Mouse (Mus musculus) embryonic fibroblast, embryonic 13.5 days (primary cell): ENCODE data around the gene Ccdc153. TPM values are rescaled to one million over a fixed set of nuclear protein-coding genes. Genes with fewer than 3 reads are reported as not detected.

Source experiments
- H3K27ac ChIP-seq: 2 replicates; pipeline ENCODE4 v1.5.1; 2012; ENCODE audit warnings: low read length, control low read depth, inconsistent platforms; ENCODE audit not compliant: insufficient read depth
- H3K4me1 ChIP-seq: 2 replicates; pipeline ENCODE4 v1.6.1; 2011; ENCODE audit warnings: low read length; ENCODE audit not compliant: control insufficient read depth, insufficient read depth
- H3K4me3 ChIP-seq: 2 replicates; pipeline ENCODE4 v1.5.1; 2011; ENCODE audit warnings: mild to moderate bottlenecking, control low read depth, low read length; ENCODE audit not compliant: insufficient read depth
- CTCF ChIP-seq: IDR thresholded peaks from 2 replicates; pipeline ENCODE4 v1.5.1; 2011; ENCODE audit warnings: mild to moderate bottlenecking, control low read depth, low read length, moderate library complexity, borderline replicate concordance; ENCODE audit not compliant: insufficient read depth
- POLR2A ChIP-seq: IDR thresholded peaks from 2 replicates; pipeline ENCODE4 v1.6.1; 2011; ENCODE audit warnings: low read depth, mild to moderate bottlenecking, control low read depth, low read length, moderate library complexity
- polyA plus RNA-seq: library from polyadenylated mRNA; stranded (reverse); fragments of >200 nt; gene quantifications from 2 replicates; pipeline ENCODE4 v1.2.4, GENCODE M21; 2011; ENCODE audit warnings: low read depth; ENCODE audit not compliant: missing spikeins, insufficient read length

The Ccdc153 gene
- polyA plus RNA-seq, 1 experiment: not detected

- Histone ChIP-seq H3K4me1 (0 out of 2 replicates have a peak, but pooled peaks cover 2% of the 10 kb centered on the region), H3K27ac (no peak overlapping the region), H3K4me3 (no peak overlapping the region)
- TF ChIP-seq POLR2A: no peak
- TF ChIP-seq CTCF: no peak
Measured at GRCm38 (mm10) chr9:44237128-44237527, 3.3 kb upstream of the Ccdc153 start.

- Histone ChIP-seq H3K27ac (no peak overlapping the region), H3K4me3 (no peak overlapping the region), H3K4me1 (0 out of 2 replicates have a peak, but pooled peaks cover 2% of the 10 kb centered on the region)
- TF ChIP-seq CTCF (no peak), POLR2A (no peak)
Measured at GRCm38 (mm10) chr9:44238501-44239190, 1.8 kb upstream of the Ccdc153 start.

DNA sequence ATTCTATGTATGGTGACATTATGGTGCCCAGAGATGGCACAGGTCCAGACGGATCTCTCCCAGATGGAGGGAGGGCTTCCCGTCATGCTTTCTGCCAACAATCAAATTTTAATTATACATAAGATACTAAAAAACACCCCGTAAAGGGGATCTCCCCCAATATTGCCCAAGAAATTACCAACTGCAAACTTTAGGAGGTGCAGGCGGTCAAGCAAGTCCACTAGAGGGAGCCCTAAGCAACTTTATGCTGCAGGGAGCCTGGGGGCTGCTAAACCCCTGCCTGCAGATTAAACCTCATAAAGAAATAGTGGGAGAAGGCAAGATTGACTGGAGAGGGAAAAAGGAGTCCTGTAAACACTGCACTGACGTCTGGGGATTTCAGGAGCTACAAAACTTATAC lies 1.0 kb upstream of the Ccdc153 start:
- Histone ChIP-seq H3K4me1 (0 out of 2 replicates have a peak, but pooled peaks cover under 1% of the 10 kb centered on the region), H3K27ac (no peak overlapping the region)
- TF ChIP-seq CTCF: 0 out of 2 replicates have a peak, but pooled peaks have one; percentile 33
- TF ChIP-seq POLR2A: no peak

DNA sequence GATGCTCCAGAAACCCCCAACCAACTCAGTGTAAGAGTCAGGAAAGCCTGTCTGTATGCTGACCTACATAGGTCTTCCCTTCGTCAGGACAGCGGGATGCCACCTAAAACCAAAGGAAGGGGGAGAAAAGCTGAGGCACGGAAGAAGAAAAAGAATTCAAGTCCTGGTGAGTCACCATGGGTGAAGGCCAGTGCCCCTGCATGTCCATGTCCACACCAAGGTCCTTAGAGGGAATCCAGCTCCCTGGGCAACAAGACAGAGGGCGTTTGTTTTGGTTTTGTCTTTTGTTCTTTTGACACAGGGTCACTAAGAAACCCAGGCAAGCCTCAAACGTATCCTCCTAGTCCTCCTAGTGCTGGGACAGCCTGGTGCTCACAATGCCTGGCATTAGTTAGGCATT lies 435 bp downstream of the Ccdc153 start:
- Histone ChIP-seq H3K4me3 (no peak overlapping the region), H3K27ac (no peak overlapping the region), H3K4me1 (no peaks in the 10 kb centered on the region)
- no peak for TF ChIP-seq POLR2A
- TF ChIP-seq CTCF: no peak

More for the DNA sequence above, 1.0 kb upstream of the Ccdc153 start:
- H3K4me3 ChIP-seq: no peak overlapping the region

DNA sequence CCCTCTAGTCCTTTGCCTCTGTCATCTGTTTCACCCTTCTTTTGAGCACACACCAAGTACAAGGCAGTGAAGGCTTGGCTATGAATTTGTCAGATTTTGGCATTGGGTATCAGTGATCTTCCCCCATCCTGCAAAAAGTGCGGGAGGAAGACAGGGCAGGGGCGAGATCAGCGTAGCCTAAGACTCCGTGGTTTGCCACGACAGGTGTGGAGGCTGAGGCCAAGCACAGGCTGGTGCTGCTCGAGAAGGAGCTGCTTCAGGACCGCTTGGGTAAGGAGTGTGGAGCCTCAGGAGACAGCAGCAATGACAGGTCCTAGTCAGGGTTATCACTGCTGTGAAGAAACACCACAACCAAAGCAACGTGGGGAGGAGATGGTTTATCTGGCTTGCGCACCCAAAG lies 942 bp downstream of the Ccdc153 start:
- no peak overlapping the region for H3K4me3 ChIP-seq
- H3K4me1 ChIP-seq: no peaks in the 10 kb centered on the region
- TF ChIP-seq CTCF (no peak), POLR2A (no peak)
- no peak overlapping the region for H3K27ac ChIP-seq

DNA sequence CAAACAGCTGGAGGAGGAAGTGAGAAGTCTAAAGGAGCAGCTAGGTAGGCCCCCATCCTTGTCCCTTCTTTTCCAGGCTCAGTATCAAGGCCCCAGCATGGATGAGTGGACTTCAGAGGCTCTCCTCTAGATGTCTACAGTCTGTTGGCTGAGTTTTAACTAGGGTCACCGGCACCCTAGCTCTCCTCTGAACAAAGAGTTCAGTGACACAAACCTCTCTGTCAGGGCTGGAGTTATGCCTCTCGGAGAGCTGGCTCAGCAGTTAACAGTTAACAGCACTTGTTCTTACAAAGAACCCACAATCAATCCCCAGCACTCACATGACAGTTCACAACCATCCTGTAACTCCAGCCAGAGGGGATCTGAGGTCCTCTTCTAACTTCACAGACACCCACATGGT lies 3.1 kb downstream of the Ccdc153 start:
- TF ChIP-seq CTCF (no peak), POLR2A (no peak)
- no peak overlapping the region for H3K27ac ChIP-seq
- no peaks in the 10 kb centered on the region for H3K4me1 ChIP-seq
- no peak overlapping the region for H3K4me3 ChIP-seq

- Histone ChIP-seq H3K4me3 (no peak overlapping the region), H3K4me1 (no peaks in the 10 kb centered on the region), H3K27ac (no peak overlapping the region)
- TF ChIP-seq CTCF: no peak
- TF ChIP-seq POLR2A: no peak
Measured at GRCm38 (mm10) chr9:44247907-44248306, 7.4 kb downstream of the Ccdc153 start.

DNA sequence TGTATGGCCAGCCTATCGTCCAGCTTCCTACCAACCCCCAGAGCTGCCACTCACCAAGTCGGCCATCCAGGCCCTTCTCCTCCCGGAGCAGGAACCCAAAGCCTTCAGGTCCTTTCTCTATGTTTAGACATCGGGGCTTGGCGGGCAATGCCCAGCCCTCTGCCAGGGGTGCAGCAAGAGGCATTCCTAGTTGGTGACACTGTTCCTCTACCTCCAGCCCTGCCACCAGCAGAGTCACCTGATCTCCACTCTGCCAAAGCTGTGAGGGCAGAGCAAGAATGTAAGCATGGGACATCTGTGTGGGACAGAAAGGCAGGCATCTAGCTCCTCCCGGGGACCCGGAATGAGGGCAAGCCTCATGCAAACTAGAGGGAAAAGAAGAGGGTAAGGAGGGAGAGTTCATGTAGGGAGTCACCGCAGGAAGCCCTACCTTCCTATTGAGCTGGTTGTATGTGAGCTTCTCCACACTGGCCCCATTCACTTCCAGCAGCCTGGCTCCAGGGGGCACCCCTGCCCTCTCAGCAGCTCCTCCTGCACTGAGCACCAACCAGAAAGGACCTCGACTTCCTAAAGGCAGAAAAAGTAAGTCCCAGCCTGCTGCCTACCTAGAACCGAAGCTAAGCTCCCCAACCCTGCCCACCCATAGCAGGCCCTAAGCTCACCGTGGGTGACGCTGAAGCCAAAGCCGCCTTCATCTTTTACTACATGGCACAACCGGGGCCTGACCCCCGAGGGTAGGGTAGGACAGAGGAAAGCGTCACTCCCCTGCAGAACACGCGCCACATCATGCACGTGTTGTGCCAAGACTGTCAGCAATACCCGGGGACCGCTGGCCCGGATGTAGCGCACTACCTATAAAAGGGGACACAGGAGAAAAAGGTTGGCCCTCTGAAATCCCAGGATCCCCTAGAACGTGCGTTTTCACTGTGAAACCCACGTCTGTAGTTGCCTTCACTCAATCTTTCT lies 9.0 kb downstream of the Ccdc153 start:
- Histone ChIP-seq H3K27ac (no peak overlapping the region), H3K4me1 (no peaks in the 10 kb centered on the region), H3K4me3 (no peak overlapping the region)
- TF ChIP-seq CTCF: peak; percentile 70; the same call in 1 of the 2 replicates
- TF ChIP-seq POLR2A: no peak

DNA sequence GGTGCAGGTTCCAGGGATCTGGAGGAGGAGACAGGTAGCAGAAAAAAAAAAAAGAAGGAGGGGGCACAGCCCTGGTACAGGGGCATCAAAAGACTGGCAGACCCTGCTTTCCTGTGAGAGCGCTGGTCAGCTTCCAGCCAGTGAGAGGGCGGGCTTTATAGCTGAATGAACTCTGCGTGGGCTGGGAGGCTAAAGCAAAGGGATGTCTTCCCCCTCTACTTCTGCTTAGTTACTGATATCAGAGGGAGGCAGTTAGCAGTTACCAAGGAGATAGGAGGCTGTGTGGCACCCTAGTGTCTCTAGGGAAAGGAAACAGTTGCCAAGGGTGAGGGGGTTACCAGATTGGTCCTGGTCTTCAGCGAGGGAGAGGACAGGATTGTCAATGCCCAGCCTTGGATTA lies 10.0 kb downstream of the Ccdc153 start:
- no peak for TF ChIP-seq CTCF
- no peak for TF ChIP-seq POLR2A
- no peak overlapping the region for H3K27ac ChIP-seq
- H3K4me3 ChIP-seq: no peak overlapping the region
- H3K4me1 ChIP-seq: no peaks in the 10 kb centered on the region
